Mouse (Mus musculus) brain, embryonic 18.5 days (tissue): ENCODE measurements around the gene Ubr7.
A peak's percentile ranks its signal among the peaks of the same experiment; 100 is the strongest.

Experiments used
- DNase-seq: peaks from one replicate; pipeline ENCODE4 v3.0.0-alpha.2; 2012; ENCODE audit warnings: low read depth, low spot score

Ubr7 gene

DNA sequence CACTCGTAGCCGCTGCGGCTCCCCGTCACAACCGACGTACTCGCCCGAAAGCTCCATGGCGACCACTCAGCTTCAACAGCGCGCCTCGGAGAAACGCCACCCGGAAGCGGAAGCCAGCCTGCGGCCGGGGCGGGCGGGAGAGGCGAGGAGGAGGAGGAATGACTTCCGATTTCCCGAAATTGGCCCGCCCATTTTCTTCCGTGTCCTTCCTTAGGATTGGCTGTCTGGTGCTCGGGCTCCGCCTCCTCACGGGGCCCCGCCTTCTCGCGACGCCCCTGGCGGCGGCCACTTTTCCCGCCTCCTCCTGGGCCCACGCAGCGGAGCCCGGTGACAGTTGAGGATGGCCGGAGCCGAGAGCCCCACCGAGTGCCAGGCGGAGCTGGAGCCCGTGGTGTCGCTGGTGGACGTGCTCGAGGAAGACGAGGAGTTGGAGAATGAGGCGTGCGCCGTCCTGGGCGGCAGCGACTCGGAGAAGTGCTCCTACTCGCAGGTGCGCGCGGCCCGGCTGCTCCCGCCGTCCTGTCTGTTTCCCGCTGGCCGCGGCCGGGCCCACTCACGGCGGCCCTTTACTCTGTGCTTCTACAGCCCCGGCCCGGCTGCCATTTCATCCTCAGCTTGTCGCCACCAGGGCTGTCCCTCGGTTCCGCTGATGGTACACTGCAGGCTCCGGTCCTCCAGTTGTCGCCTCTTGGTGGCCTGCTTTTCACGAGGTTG, at the start of gene Ubr7, which contains the start of the genes Gm28051 and Gon7:
Gene Ubr7 (plus strand): TSS at position 279 of the 714 bp plus-strand sequence.
Gene Gm28051 (minus strand): TSS at position 77 of the 714 bp plus-strand sequence.
Gene Gon7 (minus strand): TSS at position 115 of the 714 bp plus-strand sequence.
- DNase-seq, result peak; percentile 94

DNA sequence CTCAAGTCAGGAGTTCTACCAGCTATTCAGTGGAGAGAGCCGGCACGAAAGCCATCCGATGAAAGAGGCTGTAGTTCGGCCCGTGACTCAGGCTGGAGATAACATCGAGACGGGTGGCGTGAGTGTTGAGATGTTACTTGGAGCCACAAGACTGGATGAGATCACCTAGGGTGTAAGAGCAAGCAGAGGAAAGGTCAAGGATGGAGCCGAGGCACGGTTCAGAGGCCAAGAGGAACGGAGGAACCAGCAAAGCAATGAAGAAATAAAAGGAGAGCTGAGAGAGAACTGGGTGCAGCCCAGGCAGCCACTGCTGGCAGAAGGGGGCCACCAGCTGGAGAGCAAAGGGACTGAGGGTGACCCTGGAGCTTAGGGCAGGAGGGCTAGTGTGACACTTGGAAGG, 49.5 kb upstream of the Ubr7 start:
- DNase-seq, result no peak

DNA sequence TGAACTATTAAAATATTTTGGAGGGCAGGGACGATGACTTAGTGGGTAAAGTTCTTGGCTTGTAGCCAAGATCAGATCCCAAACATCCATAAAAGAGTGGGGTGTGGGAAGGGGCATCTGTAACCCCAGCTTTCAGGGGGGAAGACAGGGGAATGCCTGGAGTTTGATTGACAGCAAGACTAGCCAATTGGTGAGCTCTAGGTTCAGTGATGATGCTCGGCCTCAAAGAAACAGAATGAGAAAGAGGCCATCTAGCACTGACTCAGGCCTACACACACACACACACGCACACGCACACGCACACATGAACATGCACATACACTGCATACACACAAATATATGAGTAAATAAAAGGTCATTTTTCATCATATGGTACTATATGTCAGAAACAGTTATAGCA, 47.9 kb upstream of the Ubr7 start:
- DNase-seq, result no peak

DNA sequence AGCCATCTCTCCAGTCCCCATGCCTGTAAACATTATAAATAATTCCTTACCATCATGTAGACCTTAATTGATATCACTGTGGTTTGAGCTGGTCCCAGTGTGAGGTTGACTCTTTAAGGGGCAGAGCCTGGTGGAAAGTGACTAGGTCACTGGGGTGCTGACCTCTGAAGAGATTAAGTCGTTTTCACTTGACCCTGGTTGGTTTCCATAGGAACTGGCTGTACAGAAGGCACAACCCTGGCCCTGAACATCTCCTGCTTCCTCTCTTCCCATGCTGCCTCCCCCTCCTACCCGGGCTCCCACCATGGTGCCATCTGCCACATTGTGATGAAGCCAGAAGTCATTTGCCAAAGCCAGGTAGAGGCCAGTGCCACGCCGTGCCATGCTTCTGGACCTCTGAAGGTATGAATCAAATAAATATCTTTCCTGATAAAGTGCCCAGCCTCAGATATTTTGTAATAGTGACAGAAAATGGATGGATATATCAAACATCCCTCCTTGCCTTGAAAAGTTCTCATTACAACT, 46.9 kb upstream of the Ubr7 start:
- DNase-seq, result no peak

DNA sequence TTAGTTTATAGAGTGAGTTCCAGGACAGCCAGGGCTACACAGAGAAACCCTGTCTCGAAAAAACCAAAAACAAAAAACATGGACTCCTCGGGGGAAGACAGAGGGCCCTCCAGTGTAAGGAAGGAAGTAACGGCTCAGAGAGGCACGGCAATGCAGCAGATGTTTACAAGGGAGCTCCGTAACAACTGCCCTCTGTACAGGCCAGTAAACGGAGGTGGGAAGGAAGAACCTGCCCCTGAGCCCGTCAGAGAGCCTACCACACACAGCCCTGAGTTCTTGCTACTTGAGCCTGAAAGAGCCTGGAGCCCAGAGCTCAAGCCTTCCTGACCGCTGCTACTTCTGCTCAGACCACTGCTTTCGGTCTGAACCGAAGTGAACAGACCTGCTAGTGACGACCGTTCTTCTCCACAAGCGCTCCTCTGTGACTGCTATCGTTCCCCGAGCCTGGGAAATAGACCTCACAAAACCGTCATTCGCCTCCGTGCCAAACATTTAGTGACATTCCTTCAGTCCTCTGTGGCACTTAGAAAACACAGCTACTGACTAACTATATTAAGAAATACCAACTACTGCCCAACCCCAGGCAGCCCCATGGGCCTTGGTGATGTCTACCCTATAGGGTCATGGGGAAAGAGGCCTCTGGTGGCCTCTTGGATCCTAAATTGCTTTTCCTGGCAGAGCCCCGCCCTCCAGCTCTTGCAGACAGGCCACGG, 44.5 kb upstream of the Ubr7 start:
- DNase-seq, result no peak

DNA sequence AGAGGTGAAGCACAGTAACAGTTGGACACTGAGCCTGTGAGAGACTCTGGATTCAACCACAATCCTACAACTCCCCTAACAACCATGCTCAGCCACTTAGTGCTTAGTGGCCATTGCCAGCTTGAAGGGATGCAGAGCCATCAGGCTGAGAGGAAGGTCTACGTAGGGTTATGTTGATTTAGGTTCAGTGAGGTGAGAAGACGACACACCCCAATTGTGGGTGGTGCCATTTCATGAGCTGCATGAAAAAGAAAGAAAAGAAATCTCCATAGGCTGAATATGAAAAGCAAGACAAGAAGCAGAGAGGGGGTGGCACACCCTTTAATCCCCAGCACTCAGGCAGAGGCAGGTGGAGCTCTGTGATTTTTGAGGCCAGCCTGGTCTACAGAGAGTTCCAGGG, 43.7 kb upstream of the Ubr7 start:
- DNase-seq, result no peak

DNA sequence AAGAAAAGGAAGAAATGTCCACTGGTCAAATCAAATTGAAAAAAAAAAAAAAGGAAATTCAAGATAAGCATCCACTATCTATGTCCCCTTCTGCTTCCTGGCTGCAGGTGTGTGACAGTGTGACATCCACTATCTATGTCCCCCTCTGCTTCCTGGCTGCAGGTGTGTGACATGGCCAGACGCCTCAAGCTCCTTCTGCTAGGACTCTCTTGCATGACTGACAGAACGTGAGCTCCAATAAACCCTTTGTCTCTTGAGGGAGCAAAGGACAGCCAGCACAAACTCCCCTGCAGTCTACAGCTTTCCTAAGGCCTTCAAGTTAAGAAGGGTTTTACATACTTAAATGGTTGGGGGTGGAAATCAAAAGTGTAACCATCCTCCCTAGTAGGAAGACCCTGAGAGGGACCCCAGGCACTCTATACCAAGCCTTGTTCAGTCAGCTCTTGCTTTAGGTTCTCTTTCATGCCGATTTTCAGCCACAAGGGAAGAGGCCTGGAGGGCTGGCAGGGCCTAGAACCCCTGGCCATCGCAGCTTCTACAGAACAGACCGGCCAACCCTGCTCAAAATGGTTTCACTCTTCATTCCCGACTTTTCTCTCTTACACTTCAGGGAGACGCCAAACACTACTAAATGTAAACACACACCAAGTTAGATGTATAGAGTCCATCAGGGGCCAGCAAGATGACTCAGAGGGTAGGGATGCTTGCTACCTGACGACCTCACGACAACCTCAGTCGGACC, 42.9 kb upstream of the Ubr7 start:
- DNase-seq, result no peak

DNA sequence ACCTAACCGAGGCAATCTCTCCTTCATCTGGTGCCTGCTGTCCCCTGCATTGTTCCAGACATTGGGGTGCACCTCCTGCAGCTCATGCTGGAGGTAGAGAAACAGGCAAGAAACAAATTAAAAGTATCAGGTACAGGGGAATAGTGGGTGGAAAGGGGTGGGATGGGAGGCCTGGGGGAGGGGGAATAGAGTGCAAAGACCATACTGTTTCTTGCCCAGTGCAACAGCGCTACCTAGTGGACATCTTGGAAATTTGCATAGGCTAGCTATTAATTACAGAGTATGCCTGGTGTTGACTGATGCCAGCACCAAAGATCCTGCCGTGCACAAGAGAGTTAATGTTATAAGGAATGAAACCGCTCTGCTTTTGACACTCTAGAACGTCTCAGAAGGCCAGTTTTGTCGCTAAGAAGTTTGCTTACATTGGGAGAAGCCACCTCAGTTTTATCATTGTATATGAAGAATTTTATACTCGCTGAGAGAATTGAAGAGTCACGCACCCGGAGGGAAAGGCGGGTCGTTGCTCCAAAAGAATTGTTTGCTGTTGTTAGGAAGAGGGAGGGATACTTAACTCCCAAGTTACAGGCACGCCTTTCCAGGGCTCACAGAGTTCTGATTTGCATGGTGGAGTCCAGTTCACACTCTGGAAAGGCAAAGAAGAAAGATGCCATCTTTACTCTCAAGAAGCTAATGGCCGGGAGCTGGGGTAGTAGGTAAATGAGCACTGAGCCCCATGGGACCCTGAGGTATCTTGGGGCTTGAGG, 38.0 kb upstream of the Ubr7 start:
- DNase-seq, result no peak

DNA sequence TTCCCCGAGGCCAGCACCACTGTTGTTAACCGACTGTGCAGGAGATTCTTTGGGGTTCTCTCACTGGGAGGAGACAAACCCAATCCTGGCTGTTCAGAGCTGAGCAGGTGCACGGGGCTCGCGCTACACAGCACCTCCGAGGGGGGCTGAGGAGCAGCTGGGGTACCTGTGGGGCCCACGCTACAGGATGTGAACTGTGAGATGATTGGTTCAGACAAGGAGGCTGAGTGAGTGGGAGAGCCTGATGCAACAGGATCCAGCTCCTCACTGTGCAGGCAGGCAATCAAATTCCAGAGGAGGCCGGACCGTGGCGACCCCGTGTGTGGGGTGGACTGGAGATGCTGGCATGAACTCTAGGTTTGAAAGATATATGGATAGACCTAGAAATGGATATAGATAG, 35.3 kb upstream of the Ubr7 start:
- DNase-seq, result no peak

DNA sequence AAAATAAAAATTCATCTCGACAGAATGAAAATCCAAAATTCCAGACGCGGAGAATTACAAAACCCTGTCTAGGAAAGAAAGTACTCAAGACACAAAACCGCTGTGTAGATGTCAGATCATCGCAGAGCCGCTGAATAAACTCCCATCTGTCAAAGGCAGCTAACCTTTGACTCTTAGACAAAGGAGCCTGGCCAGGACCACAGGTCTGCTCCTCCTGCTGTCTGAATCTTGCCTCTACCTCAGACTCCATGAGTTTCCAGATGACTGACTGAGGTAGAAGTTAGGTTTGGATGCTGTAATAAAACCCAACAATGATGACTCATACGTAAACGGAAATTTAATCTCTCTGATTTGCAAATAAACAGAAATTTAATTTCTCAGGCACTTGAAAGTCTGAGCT, 34.8 kb upstream of the Ubr7 start:
- DNase-seq, result no peak

DNA sequence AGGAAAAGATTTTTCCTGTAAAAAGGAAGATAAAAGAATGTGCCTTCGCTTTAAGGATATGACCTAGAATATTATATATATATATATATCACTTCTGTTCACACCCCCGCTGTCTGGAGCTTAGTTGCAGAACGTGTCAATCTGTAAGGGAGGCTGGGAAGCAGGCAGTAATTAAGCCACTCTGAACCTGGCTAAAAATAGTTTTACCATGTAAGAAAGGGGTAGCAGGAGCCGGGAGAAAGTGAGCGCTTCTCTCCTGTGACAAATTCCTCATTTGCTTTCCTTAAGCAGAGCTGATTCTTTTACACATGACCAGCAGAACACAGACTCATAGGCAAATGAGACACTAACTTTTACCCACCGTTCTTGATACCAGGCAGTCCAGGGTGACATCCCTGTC, 33.9 kb upstream of the Ubr7 start:
- DNase-seq, result no peak

DNA sequence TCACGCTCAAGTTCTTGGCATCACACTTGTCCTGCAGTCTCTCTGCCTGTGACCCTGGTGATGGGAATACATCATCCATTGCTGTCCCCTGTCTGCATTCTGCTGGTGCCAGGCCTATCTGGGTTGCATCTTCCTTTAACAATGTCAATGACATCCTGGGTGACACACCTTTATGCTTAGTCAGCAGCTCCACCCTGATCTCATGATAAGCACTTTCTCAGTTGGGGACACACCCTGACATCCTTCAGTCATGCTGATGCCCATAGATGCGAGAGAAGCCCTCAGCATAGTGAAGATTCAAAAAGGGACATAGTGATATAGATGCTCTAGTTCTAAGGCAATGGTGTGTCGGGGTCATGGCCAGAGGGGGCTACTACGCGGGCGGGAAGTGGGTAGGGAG, 32.6 kb upstream of the Ubr7 start:
- no peak for DNase-seq

DNA sequence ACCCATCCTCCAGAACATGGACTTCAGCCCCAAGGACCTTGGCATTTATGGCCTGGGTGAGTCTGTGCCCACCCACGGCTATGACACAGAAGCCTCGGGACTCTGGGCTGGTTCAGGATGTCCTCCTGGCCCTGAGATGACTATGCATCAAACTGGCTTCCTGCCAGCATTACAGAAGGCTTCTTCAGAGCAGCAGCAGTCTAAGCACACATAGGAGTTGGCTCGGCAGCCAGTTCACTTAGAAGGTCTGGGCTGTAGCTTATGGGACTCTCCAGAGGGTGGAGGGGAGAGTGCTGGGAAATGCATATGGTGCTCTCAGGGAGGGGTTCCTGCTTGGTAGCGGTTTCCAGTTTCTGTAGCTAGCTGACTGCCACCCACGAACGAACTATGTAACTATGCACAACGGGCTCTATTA, 32.0 kb upstream of the Ubr7 start:
- DNase-seq, result no peak

DNA sequence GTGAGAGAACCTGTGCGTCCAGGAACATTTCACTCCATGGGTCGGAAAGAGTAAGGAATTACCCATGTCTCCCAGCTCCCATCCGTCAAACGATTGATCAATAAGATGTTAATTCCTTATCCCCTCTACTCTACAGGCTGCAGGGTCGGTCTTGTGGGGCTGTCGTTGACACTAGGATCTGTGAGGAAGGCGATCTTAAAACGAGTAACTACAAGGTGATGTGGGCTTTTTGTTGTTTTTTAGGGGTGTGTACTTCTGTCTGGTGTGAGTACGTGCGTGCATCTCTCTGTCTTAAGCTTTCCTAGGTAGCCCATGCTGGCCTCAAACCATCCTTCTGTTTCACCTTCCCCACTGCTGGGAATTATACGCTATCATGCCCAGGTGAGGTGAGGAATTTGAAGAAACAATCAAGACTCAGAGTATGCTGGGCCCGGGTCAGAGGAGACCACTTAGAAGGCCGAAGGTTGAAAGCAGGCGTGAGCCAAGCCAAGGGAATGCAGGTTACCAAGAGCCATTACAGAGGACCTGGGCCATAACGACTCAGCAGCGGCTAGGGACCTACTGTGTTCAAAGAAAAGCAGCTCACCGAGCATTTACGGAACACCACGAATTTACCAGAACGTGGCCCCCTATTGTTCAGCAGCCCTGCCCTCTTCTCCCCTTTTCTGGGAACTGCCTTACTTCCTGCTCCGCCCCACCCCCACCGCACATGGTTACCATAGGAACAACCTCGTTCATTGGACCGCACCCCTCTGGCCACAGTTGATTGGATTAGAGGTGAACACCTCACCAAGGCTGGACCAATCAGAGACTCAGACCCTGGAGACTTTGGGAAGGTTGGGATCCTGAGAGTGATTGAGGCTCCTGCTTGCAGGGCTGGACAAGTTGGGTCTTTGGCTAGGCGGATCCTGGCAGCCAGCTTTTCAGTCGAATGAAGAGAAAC, 27.6 kb upstream of the Ubr7 start:
- peak; percentile 89 for DNase-seq

DNA sequence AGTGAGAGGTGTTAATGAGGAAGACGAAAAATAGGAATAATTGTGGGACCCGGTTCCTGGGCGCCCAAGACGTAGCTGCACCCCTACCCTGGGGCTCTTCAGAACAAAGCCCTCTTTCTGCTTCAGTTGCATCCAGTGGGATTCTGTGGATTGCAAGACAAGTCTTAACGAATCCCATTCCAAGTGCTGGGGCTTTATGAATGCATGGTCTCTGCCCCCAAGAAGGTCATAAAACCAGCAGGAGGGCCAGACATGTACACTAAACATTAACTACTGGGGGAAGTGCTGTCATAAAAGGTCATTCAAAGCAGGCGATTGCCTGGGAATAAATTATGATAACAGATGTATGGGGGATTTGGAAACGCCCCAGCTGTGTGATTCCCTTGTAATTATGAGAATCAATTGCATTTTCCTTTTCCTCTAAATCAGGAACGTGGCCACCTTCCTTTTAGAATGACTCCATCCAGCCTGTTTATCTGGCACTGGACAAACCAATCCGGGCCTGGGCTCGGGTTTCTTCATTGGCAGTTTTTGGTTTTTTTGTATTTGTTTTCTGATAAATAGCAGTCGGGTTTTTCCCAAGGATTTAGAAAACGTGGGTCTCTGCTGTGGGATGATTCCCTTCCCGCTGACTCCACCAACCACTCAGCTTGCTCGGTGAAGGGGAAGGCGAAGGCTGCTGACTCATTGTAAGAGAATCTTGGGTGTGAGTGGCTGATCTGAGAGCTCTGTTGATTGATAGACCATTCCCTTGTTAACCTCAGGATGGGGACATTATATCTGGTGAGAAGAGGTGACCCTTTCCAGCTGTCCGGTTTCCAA, 26.8 kb upstream of the Ubr7 start:
- no peak for DNase-seq

DNA sequence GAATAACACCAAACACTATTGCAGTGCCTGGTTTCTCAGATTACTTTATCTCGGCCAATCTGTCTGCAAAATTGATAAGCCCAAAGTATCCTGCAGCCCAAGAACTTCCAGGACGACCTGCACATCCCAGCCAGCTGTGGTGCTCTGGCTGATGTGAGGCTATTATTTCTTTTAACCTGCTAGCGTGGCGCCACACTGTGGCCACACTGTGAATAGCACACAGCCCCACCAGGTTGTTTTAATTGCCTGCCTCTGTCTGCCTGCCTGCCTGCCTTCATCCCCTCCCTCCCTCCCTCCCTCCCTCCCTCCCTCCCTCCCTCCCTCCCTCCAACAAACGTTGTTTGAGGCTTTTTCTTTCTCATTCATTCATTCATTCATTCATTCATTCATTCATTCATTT, 24.4 kb upstream of the Ubr7 start:
- DNase-seq, result no peak

DNA sequence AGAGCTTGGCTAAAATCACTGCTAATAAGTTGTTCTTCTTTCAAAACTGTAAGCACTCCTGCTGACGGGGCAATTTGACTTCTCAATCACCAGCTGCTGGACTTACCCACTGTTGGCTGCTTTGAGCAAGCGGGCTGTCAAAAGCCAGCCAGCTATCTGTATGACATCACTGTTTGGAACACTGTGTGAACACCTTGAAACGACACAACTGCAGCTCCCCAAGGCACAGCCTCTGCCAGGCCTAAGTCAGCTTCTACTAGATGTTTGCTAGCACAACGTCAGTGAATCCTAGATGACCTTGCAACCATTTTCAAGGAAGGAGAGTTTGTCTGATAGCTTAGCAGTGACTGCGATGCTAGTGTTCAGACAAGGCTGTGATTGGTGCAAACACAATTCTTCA, 18.7 kb upstream of the Ubr7 start:
- DNase-seq, result no peak

DNA sequence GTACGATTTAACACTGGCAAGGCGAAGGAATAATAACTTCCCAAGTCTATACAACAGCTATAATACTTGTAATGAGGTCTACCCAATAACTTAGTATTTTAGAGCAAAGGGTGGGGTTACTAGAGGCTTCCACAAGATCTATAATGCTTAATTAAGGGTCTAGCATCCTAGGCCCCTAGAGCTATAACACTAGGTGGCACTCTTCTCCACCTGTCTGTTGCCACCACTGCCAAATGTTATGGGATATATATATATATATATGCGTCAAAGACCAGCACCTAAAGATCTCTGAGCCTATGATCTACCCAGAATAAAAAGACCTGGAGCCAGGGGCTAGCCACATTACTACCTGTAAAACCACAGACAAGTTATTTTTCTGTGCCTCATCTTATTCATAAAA, 17.5 kb upstream of the Ubr7 start:
- no peak for DNase-seq

DNA sequence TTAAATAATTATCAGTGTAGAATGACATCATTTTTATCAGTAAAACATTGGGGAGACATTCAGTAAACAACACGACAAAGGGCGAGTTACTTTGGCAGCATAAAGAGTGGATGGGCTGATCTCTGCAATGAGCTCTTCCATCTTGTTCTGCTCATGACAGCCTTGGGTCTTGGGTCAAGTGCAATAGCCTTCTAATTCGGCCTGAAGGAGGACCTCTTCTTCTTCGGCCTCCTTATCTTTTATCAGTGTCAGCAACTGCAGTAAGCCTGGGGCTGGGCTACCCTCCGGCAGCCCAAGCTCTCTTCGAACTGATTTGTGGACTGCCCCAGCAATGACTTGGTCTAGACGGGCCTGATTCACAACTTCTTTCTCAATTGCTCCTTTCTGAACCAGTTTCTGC, 15.7 kb upstream of the Ubr7 start:
- no peak for DNase-seq
